Mouse (Mus musculus): ENCODE data around the gene Exosc8. TPM values are rescaled to one million over a fixed set of nuclear protein-coding genes. Genes with fewer than 3 reads are reported as not detected.
"Not testable (repeated sequence)": the region's sequence is repeated elsewhere in the genome, so short reads cannot be mapped to it uniquely, and the experiment has no call there.

The Exosc8 gene
- polyA plus RNA-seq (2014; fragmentation: Nextera tagmentation; extraction: Ambion mirVana): 169 and 179 TPM in 2 replicates

- 0 out of 2 replicates have a peak, but pooled peaks cover 7% of the 10 kb centered on the region for H3K4me1 ChIP-seq (ENCODE audit: control insufficient read depth, insufficient read depth, low read length)
- peaks cover 3% of the 10 kb centered on the region; the same call in 1 of the 2 replicates for H3K36me3 ChIP-seq (ENCODE audit: control insufficient read depth, insufficient read depth, low read length)
- peak within 1 kb of the TSS; percentile 79 for H3K4me2 ChIP-seq (ENCODE audit: low read depth, severe bottlenecking)
- H3K4me3 ChIP-seq (ENCODE audit: low read depth, low read length): peak within 1 kb of the TSS; percentile 89
- DNase-seq (ENCODE audit: low spot score): peak; percentile 96
- H3K9me3 ChIP-seq (ENCODE audit: control insufficient read depth, low read length): no peaks in the 10 kb centered on the region
- H3K27me3 ChIP-seq (ENCODE audit: control insufficient read depth, insufficient read depth, low read length): no peaks in the 10 kb centered on the region
- H3K27ac ChIP-seq (replicated peaks; ENCODE audit: low read depth, low read length): peak within 1 kb of the TSS; percentile 98
- under 1% methylated on average over 52 of the region's 65 CpGs for WGBS
- peak; percentile 89 for ATAC-seq (ENCODE audit: insufficient number of reproducible peaks, low FRiP score, low TSS enrichment, low read depth)
- peak within 1 kb of the TSS; percentile 86 for H3K9ac ChIP-seq (ENCODE audit: low read length)
Measured at GRCm38 (mm10) chr3:54735247-54736046, at the start of gene Exosc8, which contains the start of gene Alg5. Exosc8 (minus strand) TSS chr3:54735393. Alg5 (plus strand) TSS chr3:54735539.

DNA sequence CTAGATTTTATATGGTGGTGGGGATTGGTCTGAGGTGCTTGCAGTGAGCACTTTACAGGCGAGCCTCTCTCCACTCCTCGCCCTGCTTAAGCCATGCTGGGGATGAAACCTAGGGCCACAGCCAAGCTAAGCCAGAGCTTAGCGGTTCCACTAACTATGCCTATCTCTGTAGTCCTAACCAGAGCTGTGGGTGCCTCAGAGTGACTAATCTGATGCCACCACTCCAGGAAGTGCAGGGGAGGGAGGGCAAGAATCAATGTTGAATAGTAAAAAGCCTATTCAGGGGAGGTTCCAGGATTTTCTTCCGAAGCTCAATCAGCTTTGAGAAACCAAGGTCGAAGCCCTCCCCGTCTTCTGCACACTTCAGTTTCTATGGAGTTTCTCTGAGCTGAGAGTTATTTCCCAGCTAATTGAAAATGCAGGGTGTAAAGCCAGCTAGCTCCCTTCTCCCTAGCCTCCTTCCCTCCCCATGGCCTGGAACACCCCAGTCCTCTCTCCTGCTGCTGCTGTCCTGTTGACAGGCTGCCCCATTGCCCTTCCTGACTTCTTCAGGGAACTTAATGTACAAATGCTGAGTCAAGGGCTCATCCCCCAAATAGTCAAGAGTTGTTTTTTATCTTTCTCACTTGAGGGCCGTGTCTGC lies 40.9 kb upstream of the Exosc8 start:
- Histone ChIP-seq H3K36me3 (ENCODE audit: control insufficient read depth, insufficient read depth, low read length) (no peaks in the 10 kb centered on the region), H3K4me3 (ENCODE audit: low read depth, low read length) (no peak overlapping the region), H3K4me2 (ENCODE audit: low read depth, severe bottlenecking) (no peak overlapping the region), H3K4me1 (ENCODE audit: control insufficient read depth, insufficient read depth, low read length) (no peaks in the 10 kb centered on the region), H3K9me3 (ENCODE audit: control insufficient read depth, low read length) (no peaks in the 10 kb centered on the region; the same call in 1 of the 2 replicates), H3K27me3 (ENCODE audit: control insufficient read depth, insufficient read depth, low read length) (no peaks in the 10 kb centered on the region), H3K9ac (ENCODE audit: low read length) (no peak overlapping the region), H3K27ac (replicated peaks; ENCODE audit: low read depth, low read length) (no peak overlapping the region)
- no peak for DNase-seq (ENCODE audit: low spot score)
- 76% methylated on average over 7 of the region's 7 CpGs for WGBS
- no peak for ATAC-seq (ENCODE audit: insufficient number of reproducible peaks, low FRiP score, low TSS enrichment, low read depth)

GRCm38 (mm10) chr3:54773613-54774012 lies 38.4 kb upstream of the Exosc8 start:
- ATAC-seq (ENCODE audit: insufficient number of reproducible peaks, low FRiP score, low TSS enrichment, low read depth): no peak
- no peaks in the 10 kb centered on the region; the same call in 1 of the 2 replicates for H3K9me3 ChIP-seq (ENCODE audit: control insufficient read depth, low read length)
- H3K36me3 ChIP-seq (ENCODE audit: control insufficient read depth, insufficient read depth, low read length): no peaks in the 10 kb centered on the region
- H3K27me3 ChIP-seq (ENCODE audit: control insufficient read depth, insufficient read depth, low read length): no peaks in the 10 kb centered on the region
- H3K4me2 ChIP-seq (ENCODE audit: low read depth, severe bottlenecking): no peak overlapping the region
- no peak overlapping the region for H3K9ac ChIP-seq (ENCODE audit: low read length)
- H3K27ac ChIP-seq (replicated peaks; ENCODE audit: low read depth, low read length): no peak overlapping the region
- H3K4me1 ChIP-seq (ENCODE audit: control insufficient read depth, insufficient read depth, low read length): no peaks in the 10 kb centered on the region
- WGBS: 83% methylated on average over 6 of the region's 6 CpGs
- H3K4me3 ChIP-seq (ENCODE audit: low read depth, low read length): no peak overlapping the region
- no peak for DNase-seq (ENCODE audit: low spot score)

DNA sequence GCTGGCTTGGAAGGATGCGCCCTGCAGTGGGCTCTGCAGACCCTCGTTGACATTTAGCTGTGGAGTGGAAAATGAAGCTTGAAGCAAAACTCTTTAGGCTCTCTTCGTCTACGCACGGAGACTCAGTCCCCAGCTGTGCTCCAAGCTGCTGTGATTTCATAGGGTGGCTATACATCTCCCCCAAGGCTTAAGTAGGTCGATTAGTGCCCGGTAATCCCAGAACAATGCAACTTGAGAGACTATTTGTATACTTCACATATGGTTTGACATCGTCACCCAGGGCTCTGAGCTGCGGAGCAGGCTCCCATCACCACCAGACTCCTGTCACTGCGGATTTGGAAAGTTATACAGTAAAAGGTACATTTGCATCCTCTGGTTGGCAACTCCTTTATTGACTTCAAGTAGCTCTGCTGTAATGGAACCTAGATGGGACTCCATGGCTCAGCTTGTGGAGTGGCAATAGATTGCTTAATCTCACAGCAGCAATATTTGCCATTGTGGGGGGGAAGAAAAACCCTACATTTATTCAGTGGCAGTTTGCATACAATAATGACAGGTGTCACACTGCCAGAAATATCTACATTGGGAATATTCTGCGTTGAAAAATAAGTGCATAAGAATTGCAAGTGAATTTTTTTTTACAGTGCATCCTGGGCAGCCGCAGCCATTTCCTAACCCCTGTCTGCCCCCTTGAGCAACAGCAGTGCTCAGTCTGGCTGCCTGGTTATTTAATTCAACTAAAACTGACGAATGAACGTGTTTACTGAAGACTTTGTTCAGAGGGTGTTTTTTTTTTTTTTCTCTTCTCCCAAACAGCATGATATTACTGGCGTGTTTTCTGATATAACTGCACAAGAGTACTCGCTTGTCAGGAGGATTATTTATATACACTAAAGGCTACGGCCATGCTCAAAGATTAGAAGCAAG lies 34.4 kb upstream of the Exosc8 start:
- Histone ChIP-seq H3K4me3 (ENCODE audit: low read depth, low read length) (no peak overlapping the region), H3K4me1 (ENCODE audit: control insufficient read depth, insufficient read depth, low read length) (no peaks in the 10 kb centered on the region), H3K4me2 (ENCODE audit: low read depth, severe bottlenecking) (no peak overlapping the region), H3K27ac (replicated peaks; ENCODE audit: low read depth, low read length) (no peak overlapping the region), H3K9ac (ENCODE audit: low read length) (no peak overlapping the region), H3K36me3 (ENCODE audit: control insufficient read depth, insufficient read depth, low read length) (no peaks in the 10 kb centered on the region), H3K9me3 (ENCODE audit: control insufficient read depth, low read length) (no peaks in the 10 kb centered on the region; the same call in 1 of the 2 replicates), H3K27me3 (ENCODE audit: control insufficient read depth, insufficient read depth, low read length) (no peaks in the 10 kb centered on the region)
- no peak for DNase-seq (ENCODE audit: low spot score)
- no peak for ATAC-seq (ENCODE audit: insufficient number of reproducible peaks, low FRiP score, low TSS enrichment, low read depth)
- WGBS: 81% methylated on average over 17 of the region's 17 CpGs

DNA sequence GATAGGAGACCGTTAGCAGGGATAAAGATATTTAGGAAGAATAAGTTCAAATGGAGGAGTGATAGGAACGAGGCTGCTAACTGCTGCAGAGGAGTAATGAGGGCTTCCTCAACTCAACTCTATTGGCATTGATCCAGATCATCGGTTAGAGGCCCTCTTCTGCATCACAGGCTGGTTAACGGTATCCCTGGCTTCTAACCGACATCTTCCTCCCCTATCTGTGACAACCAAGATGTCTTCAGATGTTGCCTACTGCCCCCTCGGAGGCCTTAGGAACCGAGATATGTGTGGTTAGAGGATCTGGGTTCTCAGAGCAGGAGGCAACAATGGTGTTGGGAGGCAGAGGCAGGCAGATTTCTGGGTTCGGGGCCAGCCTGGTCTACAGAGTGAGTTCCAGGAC lies 33.4 kb upstream of the Exosc8 start:
- H3K4me1 ChIP-seq (ENCODE audit: control insufficient read depth, insufficient read depth, low read length): no peaks in the 10 kb centered on the region
- ATAC-seq (ENCODE audit: insufficient number of reproducible peaks, low FRiP score, low TSS enrichment, low read depth) (no peak), DNase-seq (ENCODE audit: low spot score) (no peak)
- no peak overlapping the region for H3K27ac ChIP-seq (replicated peaks; ENCODE audit: low read depth, low read length)
- WGBS: 93% methylated on average over 8 of the region's 8 CpGs
- no peaks in the 10 kb centered on the region; the same call in 1 of the 2 replicates for H3K9me3 ChIP-seq (ENCODE audit: control insufficient read depth, low read length)
- no peak overlapping the region for H3K4me3 ChIP-seq (ENCODE audit: low read depth, low read length)
- H3K36me3 ChIP-seq (ENCODE audit: control insufficient read depth, insufficient read depth, low read length): no peaks in the 10 kb centered on the region
- no peaks in the 10 kb centered on the region for H3K27me3 ChIP-seq (ENCODE audit: control insufficient read depth, insufficient read depth, low read length)
- no peak overlapping the region for H3K4me2 ChIP-seq (ENCODE audit: low read depth, severe bottlenecking)
- no peak overlapping the region for H3K9ac ChIP-seq (ENCODE audit: low read length)

GRCm38 (mm10) chr3:54766811-54767210 lies 31.6 kb upstream of the Exosc8 start:
- Histone ChIP-seq H3K9me3 (ENCODE audit: control insufficient read depth, low read length) (no peaks in the 10 kb centered on the region), H3K4me3 (ENCODE audit: low read depth, low read length) (no peak overlapping the region), H3K4me1 (ENCODE audit: control insufficient read depth, insufficient read depth, low read length) (no peaks in the 10 kb centered on the region), H3K9ac (ENCODE audit: low read length) (no peak overlapping the region), H3K27me3 (ENCODE audit: control insufficient read depth, insufficient read depth, low read length) (no peaks in the 10 kb centered on the region), H3K27ac (replicated peaks; ENCODE audit: low read depth, low read length) (no peak overlapping the region), H3K36me3 (ENCODE audit: control insufficient read depth, insufficient read depth, low read length) (no peaks in the 10 kb centered on the region), H3K4me2 (ENCODE audit: low read depth, severe bottlenecking) (no peak overlapping the region)
- ATAC-seq (ENCODE audit: insufficient number of reproducible peaks, low FRiP score, low TSS enrichment, low read depth) (no peak), DNase-seq (ENCODE audit: low spot score) (no peak)
- WGBS: 79% methylated on average over 5 of the region's 5 CpGs

GRCm38 (mm10) chr3:54766034-54766433 lies 30.8 kb upstream of the Exosc8 start:
- Histone ChIP-seq H3K36me3 (ENCODE audit: control insufficient read depth, insufficient read depth, low read length) (no peaks in the 10 kb centered on the region), H3K4me3 (ENCODE audit: low read depth, low read length) (no peak overlapping the region), H3K27ac (replicated peaks; ENCODE audit: low read depth, low read length) (no peak overlapping the region), H3K4me2 (ENCODE audit: low read depth, severe bottlenecking) (no peak overlapping the region), H3K27me3 (ENCODE audit: control insufficient read depth, insufficient read depth, low read length) (no peaks in the 10 kb centered on the region), H3K9ac (ENCODE audit: low read length) (no peak overlapping the region), H3K4me1 (ENCODE audit: control insufficient read depth, insufficient read depth, low read length) (no peaks in the 10 kb centered on the region), H3K9me3 (ENCODE audit: control insufficient read depth, low read length) (no peaks in the 10 kb centered on the region)
- 81% methylated on average over 14 of the region's 14 CpGs for WGBS
- DNase-seq (ENCODE audit: low spot score) (no peak), ATAC-seq (ENCODE audit: insufficient number of reproducible peaks, low FRiP score, low TSS enrichment, low read depth) (no peak)

- 92% methylated on average over 6 of the region's 6 CpGs for WGBS
- H3K4me1 ChIP-seq (ENCODE audit: control insufficient read depth, insufficient read depth, low read length); H3K27ac ChIP-seq (replicated peaks; ENCODE audit: low read depth, low read length); H3K4me2 ChIP-seq (ENCODE audit: low read depth, severe bottlenecking); H3K4me3 ChIP-seq (ENCODE audit: low read depth, low read length); H3K36me3 ChIP-seq (ENCODE audit: control insufficient read depth, insufficient read depth, low read length); ATAC-seq (ENCODE audit: insufficient number of reproducible peaks, low FRiP score, low TSS enrichment, low read depth); H3K27me3 ChIP-seq (ENCODE audit: control insufficient read depth, insufficient read depth, low read length); H3K9me3 ChIP-seq (ENCODE audit: control insufficient read depth, low read length); H3K9ac ChIP-seq (ENCODE audit: low read length): not testable (repeated sequence)
- peak; percentile 32 for DNase-seq (ENCODE audit: low spot score)
Measured at GRCm38 (mm10) chr3:54765521-54765920, 30.3 kb upstream of the Exosc8 start.
